Mouse (Mus musculus) embryonic fibroblast, embryonic 13.5 days (primary cell): ENCODE measurements at regions not wholly inside any gene's neighbourhood (a gene's known extent, or its start where the extent isn't known, plus 50 kb on each side); places are given as distances from the start of the nearest gene placed in this dataset.

Experiments used
- CTCF ChIP-seq: IDR thresholded peaks from 2 replicates; pipeline ENCODE4 v1.5.1; 2011; ENCODE audit warnings: mild to moderate bottlenecking, control low read depth, low read length, moderate library complexity, borderline replicate concordance; ENCODE audit not compliant: insufficient read depth
- POLR2A ChIP-seq: IDR thresholded peaks from 2 replicates; pipeline ENCODE4 v1.6.1; 2011; ENCODE audit warnings: low read depth, mild to moderate bottlenecking, control low read depth, low read length, moderate library complexity

GRCm38 (mm10) chr13:28857201-28857600, 96.3 kb downstream of the Sox4 start:
- TF ChIP-seq CTCF (no peak), POLR2A (no peak)
